Mouse (Mus musculus): ENCODE results near the gene A830018L16Rik. TPM values are rescaled to one million over a fixed set of nuclear protein-coding genes. Genes with fewer than 3 reads are reported as not detected.
"Not testable (repeated sequence)": the region's sequence is repeated elsewhere in the genome, so short reads cannot be mapped to it uniquely, and the experiment has no call there.

Gene A830018L16Rik
- polyA plus RNA-seq, 1 experiment from 2014 or later = 0.42 TPM

DNA sequence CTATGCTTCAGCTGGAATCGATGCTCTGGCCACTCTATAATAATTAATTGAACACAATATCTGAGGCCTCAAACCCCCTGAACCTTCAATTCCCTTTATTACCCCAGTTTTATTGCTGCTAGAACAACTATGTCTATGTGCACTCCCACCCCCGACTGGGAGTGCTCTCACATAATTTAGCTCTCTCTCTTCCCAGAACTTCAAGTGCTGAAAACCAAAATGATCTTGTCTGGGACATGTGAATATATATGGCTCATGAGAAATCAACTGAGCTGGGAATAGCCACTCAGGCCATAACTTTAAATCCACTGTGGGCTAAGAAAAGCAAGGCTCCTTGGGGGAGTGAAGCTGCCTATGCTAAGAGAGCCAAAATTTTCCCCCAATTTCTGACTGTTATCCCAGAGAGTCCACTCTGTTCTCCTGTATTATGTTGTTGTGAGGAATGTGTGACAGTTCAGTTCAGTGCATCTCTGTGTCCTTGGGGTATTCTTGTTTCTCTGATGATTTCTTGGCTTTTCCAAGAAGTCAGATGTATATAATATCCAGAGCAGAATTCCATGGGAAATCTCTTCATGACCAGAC lies 582.5 kb downstream of the A830018L16Rik start:
- DNase-seq (ENCODE audit: low spot score) = no peak

DNA sequence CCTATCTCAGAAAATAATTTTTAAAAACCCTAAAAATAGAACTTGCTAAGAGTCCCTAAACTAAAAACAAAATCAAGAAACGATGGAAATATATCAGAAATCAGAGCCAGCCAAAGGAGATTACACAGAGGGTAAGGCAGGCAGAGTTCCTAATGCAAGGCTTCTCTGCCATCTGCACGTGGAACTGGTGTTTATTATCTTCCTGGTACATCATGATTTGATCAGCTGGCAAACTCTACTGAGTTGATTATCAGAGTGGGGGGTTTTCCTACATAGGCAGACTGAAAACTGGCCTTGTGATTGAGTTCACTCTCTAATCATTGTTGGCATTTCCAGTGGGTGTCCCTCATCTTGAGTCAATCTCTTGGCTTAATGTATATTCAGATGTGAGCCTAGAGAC lies 583.7 kb downstream of the A830018L16Rik start:
- no peak for DNase-seq (ENCODE audit: low spot score)

GRCm38 (mm10) chr1:12000557-12000956 lies 586.7 kb downstream of the A830018L16Rik start:
- DNase-seq (ENCODE audit: low spot score) = no peak

DNA sequence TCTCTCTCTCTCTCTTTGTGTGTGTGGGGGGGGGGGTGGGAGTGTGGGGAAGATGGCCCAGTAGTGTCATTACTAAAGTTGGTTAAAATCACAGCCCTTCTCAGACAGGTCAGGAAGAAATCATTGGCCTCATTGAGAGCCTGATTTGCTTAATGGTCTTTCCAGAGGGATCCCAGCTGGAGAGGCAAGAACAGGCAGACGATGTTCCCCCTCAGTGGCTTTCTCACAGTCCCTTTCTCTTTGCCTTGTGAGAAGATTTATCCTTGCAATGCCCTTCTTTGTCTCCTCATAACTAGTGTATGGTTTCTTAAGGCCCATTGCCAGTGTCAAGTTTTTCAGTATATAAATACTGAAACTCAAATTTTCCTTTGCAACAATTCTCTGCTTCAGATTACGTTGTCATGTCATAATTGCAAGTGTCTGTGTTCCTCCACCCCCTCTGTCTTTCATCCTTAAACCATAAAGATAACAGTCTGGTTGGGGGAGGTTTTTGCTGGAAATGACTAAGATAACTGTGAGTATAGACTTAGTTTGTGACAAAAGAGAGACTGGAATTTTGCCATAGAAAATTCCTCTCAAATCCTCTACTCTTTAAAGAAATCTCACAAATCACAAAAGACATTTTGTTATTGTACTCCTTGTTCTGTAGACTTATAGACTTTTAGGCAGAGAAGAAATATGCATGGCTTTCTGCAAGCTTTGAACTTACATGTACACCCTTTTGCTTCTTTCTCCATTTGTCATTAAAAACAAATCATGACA lies 595.1 kb downstream of the A830018L16Rik start:
- DNase-seq (ENCODE audit: low spot score) = no peak

GRCm38 (mm10) chr1:12009551-12009846 lies 595.6 kb downstream of the A830018L16Rik start:
- DNase-seq (ENCODE audit: low spot score) = no peak

- DNase-seq (ENCODE audit: low spot score) = no peak
These were observed 596.7 kb downstream of the A830018L16Rik start for GRCm38 (mm10) chr1:12010607-12011006.

DNA sequence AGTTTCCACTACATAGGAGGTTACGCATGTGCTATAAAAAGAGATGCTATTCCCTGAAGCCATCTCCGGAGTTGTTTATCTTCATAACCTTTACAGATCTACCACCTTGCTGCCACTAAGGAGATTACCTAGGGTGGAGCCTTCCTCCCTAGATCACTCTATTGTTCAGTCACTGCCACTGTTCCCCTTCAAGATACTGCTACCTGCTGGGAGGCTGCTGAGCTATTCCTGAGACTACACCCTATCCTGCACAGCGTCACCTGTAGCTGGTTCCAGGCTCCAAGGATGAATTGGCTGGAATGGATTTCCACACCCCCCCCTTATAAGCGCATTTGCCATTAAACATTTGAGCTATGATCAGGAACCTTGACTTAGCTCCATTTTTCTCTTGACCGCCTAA lies 606.7 kb downstream of the A830018L16Rik start:
- not testable (repeated sequence) for DNase-seq (ENCODE audit: low spot score)
